Mouse (Mus musculus) liver, embryonic 13.5 days (tissue): ENCODE results near the gene Cacng7. TPM values are rescaled to one million over a fixed set of nuclear protein-coding genes. Genes with fewer than 3 reads are reported as not detected.

Experiments
- ATAC-seq: fragments of 200-750 bp; cut with Nextera tagmentation; 2 replicates; pipeline ENCODE4 v1.8.0; 2017; ENCODE audit warnings: low read depth, mild to moderate bottlenecking, moderate number of reproducible peaks, moderate library complexity
- DNase-seq: peaks from one replicate; pipeline ENCODE4 v3.0.0; 2022
- H3K27ac ChIP-seq: fragments of 300-500 bp; sonication (generic); 2 replicates; pipeline ENCODE4 v1.5.1; 2015; ENCODE audit warnings: moderate library complexity, mild to moderate bottlenecking, inconsistent platforms
- H3K27me3 ChIP-seq: fragments of 300-500 bp; sonication (generic); 2 replicates; pipeline ENCODE4 v1.6.1; 2015; ENCODE audit warnings: mild to moderate bottlenecking, inconsistent platforms
- H3K36me3 ChIP-seq: fragments of 300-500 bp; sonication (generic); 2 replicates; pipeline ENCODE4 v1.6.1; 2015; ENCODE audit warnings: mild to moderate bottlenecking, inconsistent platforms
- H3K4me1 ChIP-seq: fragments of 300-500 bp; sonication (generic); replicated peaks from 2 replicates; pipeline ENCODE4 v1.6.1; 2015; ENCODE audit warnings: inconsistent platforms
- H3K4me2 ChIP-seq: fragments of 300-500 bp; sonication (generic); 2 replicates; pipeline ENCODE4 v1.6.1; 2015; ENCODE audit warnings: inconsistent platforms, mild to moderate bottlenecking, moderate library complexity
- H3K4me3 ChIP-seq: fragments of 300-500 bp; sonication (generic); replicated peaks from 2 replicates; pipeline ENCODE4 v1.5.1; 2015; ENCODE audit warnings: mild to moderate bottlenecking, inconsistent platforms
- H3K9ac ChIP-seq: fragments of 300-500 bp; sonication (generic); 2 replicates; pipeline ENCODE4 v1.6.1; 2015; ENCODE audit warnings: mild to moderate bottlenecking, inconsistent platforms
- H3K9me3 ChIP-seq: fragments of 300-500 bp; sonication (generic); replicated peaks from 2 replicates; pipeline ENCODE4 v1.6.1; 2016; ENCODE audit warnings: inconsistent platforms
- WGBS: fragments of 180-500 bp; shearing (Covaris S2); methylation state at CpG from one replicate; pipeline ENCODE4 v1.1.7; 2015; ENCODE audit not compliant: insufficient replicate concordance; 5-methylcytosine and 5-hydroxymethylcytosine counted together
- polyA plus RNA-seq: library from polyadenylated mRNA; unstranded; fragments of >200 nt; fragmentation: Nextera tagmentation; extraction: Ambion mirVana; gene quantifications from 2 replicates; pipeline ENCODE4 v1.2.1, GENCODE M21; 2015

The Cacng7 gene
- polyA plus RNA-seq, 1 experiment from 2014 or later = not detected

- Histone ChIP-seq H3K4me3 (no peak overlapping the region), H3K9me3 (no peaks in the 10 kb centered on the region), H3K4me1 (peaks cover 10% of the 10 kb centered on the region), H3K9ac (no peak overlapping the region), H3K4me2 (no peak overlapping the region), H3K36me3 (peaks cover 3% of the 10 kb centered on the region; the same call in 1 of the 2 replicates), H3K27ac (no peak overlapping the region), H3K27me3 (peaks cover 74% of the 10 kb centered on the region)
- ATAC-seq (no peak), DNase-seq (no peak)
- WGBS = 6% methylated on average over 10 of the region's 10 CpGs
Measured at GRCm38 (mm10) chr7:3304298-3304697, 28.5 kb upstream of the Cacng7 start.

GRCm38 (mm10) chr7:3306400-3306799 lies 26.4 kb upstream of the Cacng7 start:
- H3K4me3 ChIP-seq = no peak overlapping the region
- no peak overlapping the region for H3K4me2 ChIP-seq
- no peaks in the 10 kb centered on the region for H3K9me3 ChIP-seq
- peaks cover 10% of the 10 kb centered on the region for H3K4me1 ChIP-seq
- H3K36me3 ChIP-seq = no peaks in the 10 kb centered on the region
- 44% methylated on average over 3 of the region's 3 CpGs for WGBS
- H3K9ac ChIP-seq = no peak overlapping the region
- no peak for ATAC-seq
- H3K27ac ChIP-seq = no peak overlapping the region
- peaks cover 58% of the 10 kb centered on the region for H3K27me3 ChIP-seq
- no peak for DNase-seq

- Histone ChIP-seq H3K4me2 (no peak overlapping the region), H3K9me3 (no peaks in the 10 kb centered on the region), H3K27ac (no peak overlapping the region), H3K4me1 (peaks cover under 1% of the 10 kb centered on the region), H3K36me3 (no peaks in the 10 kb centered on the region), H3K4me3 (no peak overlapping the region), H3K9ac (no peak overlapping the region), H3K27me3 (peaks cover 36% of the 10 kb centered on the region)
- DNase-seq (no peak), ATAC-seq (no peak)
- WGBS = 43% methylated on average over 4 of the region's 4 CpGs
Measured at GRCm38 (mm10) chr7:3308646-3309045, 24.1 kb upstream of the Cacng7 start.

- H3K36me3 ChIP-seq = no peaks in the 10 kb centered on the region
- ATAC-seq = no peak
- no peak overlapping the region for H3K27ac ChIP-seq
- 78% methylated on average over 7 of the region's 7 CpGs for WGBS
- H3K4me3 ChIP-seq = no peak overlapping the region
- H3K4me2 ChIP-seq = no peak overlapping the region
- H3K4me1 ChIP-seq = no peaks in the 10 kb centered on the region
- H3K9me3 ChIP-seq = no peaks in the 10 kb centered on the region
- no peak overlapping the region for H3K9ac ChIP-seq
- no peak for DNase-seq
- H3K27me3 ChIP-seq = peaks cover 20% of the 10 kb centered on the region
Measured at GRCm38 (mm10) chr7:3310233-3310632, 22.5 kb upstream of the Cacng7 start.

GRCm38 (mm10) chr7:3313571-3313970 lies 19.2 kb upstream of the Cacng7 start:
- Histone ChIP-seq H3K36me3 (no peaks in the 10 kb centered on the region), H3K4me3 (no peak overlapping the region), H3K4me1 (no peaks in the 10 kb centered on the region), H3K27ac (no peak overlapping the region), H3K27me3 (no peaks in the 10 kb centered on the region), H3K4me2 (no peak overlapping the region), H3K9me3 (no peaks in the 10 kb centered on the region), H3K9ac (no peak overlapping the region)
- DNase-seq (no peak), ATAC-seq (no peak)
- WGBS = 62% methylated on average over 8 of the region's 8 CpGs

- no peaks in the 10 kb centered on the region for H3K27me3 ChIP-seq
- ATAC-seq (no peak), DNase-seq (no peak)
- no peaks in the 10 kb centered on the region for H3K36me3 ChIP-seq
- no peak overlapping the region for H3K27ac ChIP-seq
- H3K9ac ChIP-seq = no peak overlapping the region
- WGBS = 47% methylated on average over 5 of the region's 5 CpGs
- no peaks in the 10 kb centered on the region for H3K4me1 ChIP-seq
- no peak overlapping the region for H3K4me3 ChIP-seq
- H3K9me3 ChIP-seq = no peaks in the 10 kb centered on the region
- no peak overlapping the region for H3K4me2 ChIP-seq
Measured at GRCm38 (mm10) chr7:3314121-3314520, 18.6 kb upstream of the Cacng7 start.

- Histone ChIP-seq H3K36me3 (no peaks in the 10 kb centered on the region), H3K9me3 (no peaks in the 10 kb centered on the region), H3K9ac (no peak overlapping the region), H3K27me3 (no peaks in the 10 kb centered on the region), H3K4me1 (no peaks in the 10 kb centered on the region), H3K4me3 (no peak overlapping the region), H3K27ac (no peak overlapping the region), H3K4me2 (no peak overlapping the region)
- 41% methylated on average over 4 of the region's 4 CpGs for WGBS
- DNase-seq (no peak), ATAC-seq (no peak)
Measured at GRCm38 (mm10) chr7:3317704-3318103, 15.1 kb upstream of the Cacng7 start.

- no peak overlapping the region for H3K27ac ChIP-seq
- ATAC-seq (no peak), DNase-seq (no peak)
- no peaks in the 10 kb centered on the region for H3K27me3 ChIP-seq
- H3K4me1 ChIP-seq = no peaks in the 10 kb centered on the region
- H3K36me3 ChIP-seq = no peaks in the 10 kb centered on the region
- no peaks in the 10 kb centered on the region for H3K9me3 ChIP-seq
- H3K9ac ChIP-seq = no peak overlapping the region
- no peak overlapping the region for H3K4me3 ChIP-seq
- WGBS = 47% methylated on average over 3 of the region's 3 CpGs
- H3K4me2 ChIP-seq = no peak overlapping the region
Measured at GRCm38 (mm10) chr7:3320856-3321255, 11.9 kb upstream of the Cacng7 start.

GRCm38 (mm10) chr7:3323826-3324225 lies 8.9 kb upstream of the Cacng7 start:
- no peaks in the 10 kb centered on the region for H3K9me3 ChIP-seq
- H3K4me2 ChIP-seq = no peak overlapping the region
- DNase-seq (no peak), ATAC-seq (no peak)
- WGBS = 62% methylated on average over 1 of the region's 1 CpGs
- no peaks in the 10 kb centered on the region for H3K27me3 ChIP-seq
- H3K9ac ChIP-seq = no peak overlapping the region
- H3K27ac ChIP-seq = no peak overlapping the region
- H3K36me3 ChIP-seq = no peaks in the 10 kb centered on the region
- no peaks in the 10 kb centered on the region for H3K4me1 ChIP-seq
- H3K4me3 ChIP-seq = no peak overlapping the region

GRCm38 (mm10) chr7:3327961-3328360 lies 4.8 kb upstream of the Cacng7 start:
- 47% methylated on average over 4 of the region's 4 CpGs for WGBS
- Histone ChIP-seq H3K4me3 (no peak overlapping the region), H3K9ac (no peak overlapping the region), H3K9me3 (no peaks in the 10 kb centered on the region), H3K4me1 (no peaks in the 10 kb centered on the region), H3K4me2 (no peak overlapping the region), H3K27ac (no peak overlapping the region), H3K36me3 (no peaks in the 10 kb centered on the region), H3K27me3 (peaks cover 29% of the 10 kb centered on the region)
- no peak for ATAC-seq
- no peak for DNase-seq

- H3K27me3 ChIP-seq = peaks cover 47% of the 10 kb centered on the region
- H3K27ac ChIP-seq = no peak overlapping the region
- no peak overlapping the region for H3K4me3 ChIP-seq
- H3K4me2 ChIP-seq = no peak overlapping the region
- H3K4me1 ChIP-seq = no peaks in the 10 kb centered on the region
- ATAC-seq = no peak
- peak; percentile 10 for DNase-seq
- no peaks in the 10 kb centered on the region for H3K36me3 ChIP-seq
- H3K9ac ChIP-seq = no peak overlapping the region
- 14% methylated on average over 31 of the region's 31 CpGs for WGBS
- no peaks in the 10 kb centered on the region for H3K9me3 ChIP-seq
Measured at GRCm38 (mm10) chr7:3329776-3330546, 2.8 kb upstream of the Cacng7 start.

- WGBS = 43% methylated on average over 6 of the region's 6 CpGs
- H3K9ac ChIP-seq = no peak overlapping the region
Measured at GRCm38 (mm10) chr7:3331171-3331570, 1.6 kb upstream of the Cacng7 start.

More at GRCm38 (mm10) chr7:3331171-3331570, 1.6 kb upstream of the Cacng7 start:
- no peaks in the 10 kb centered on the region for H3K9me3 ChIP-seq
- H3K4me3 ChIP-seq = no peak overlapping the region
- H3K4me1 ChIP-seq = no peaks in the 10 kb centered on the region
- no peak overlapping the region for H3K27ac ChIP-seq
- H3K4me2 ChIP-seq = no peak overlapping the region
- DNase-seq (no peak), ATAC-seq (no peak)
- peaks cover 52% of the 10 kb centered on the region for H3K27me3 ChIP-seq
- H3K36me3 ChIP-seq = no peaks in the 10 kb centered on the region
